Mouse (Mus musculus): ENCODE measurements around the gene Mta1.

Gene Mta1

GRCm38 (mm10) chr12:113098530-113099151, 563 bp downstream of the Mta1 start:
- DNase-seq (ENCODE audit: low spot score in 2 of 2): peak in 1 of 2 experiments; percentile 75

GRCm38 (mm10) chr12:113099470-113100237, 1.6 kb downstream of the Mta1 start:
- no peak for DNase-seq (ENCODE audit: low spot score in 2 of 2)

DNA sequence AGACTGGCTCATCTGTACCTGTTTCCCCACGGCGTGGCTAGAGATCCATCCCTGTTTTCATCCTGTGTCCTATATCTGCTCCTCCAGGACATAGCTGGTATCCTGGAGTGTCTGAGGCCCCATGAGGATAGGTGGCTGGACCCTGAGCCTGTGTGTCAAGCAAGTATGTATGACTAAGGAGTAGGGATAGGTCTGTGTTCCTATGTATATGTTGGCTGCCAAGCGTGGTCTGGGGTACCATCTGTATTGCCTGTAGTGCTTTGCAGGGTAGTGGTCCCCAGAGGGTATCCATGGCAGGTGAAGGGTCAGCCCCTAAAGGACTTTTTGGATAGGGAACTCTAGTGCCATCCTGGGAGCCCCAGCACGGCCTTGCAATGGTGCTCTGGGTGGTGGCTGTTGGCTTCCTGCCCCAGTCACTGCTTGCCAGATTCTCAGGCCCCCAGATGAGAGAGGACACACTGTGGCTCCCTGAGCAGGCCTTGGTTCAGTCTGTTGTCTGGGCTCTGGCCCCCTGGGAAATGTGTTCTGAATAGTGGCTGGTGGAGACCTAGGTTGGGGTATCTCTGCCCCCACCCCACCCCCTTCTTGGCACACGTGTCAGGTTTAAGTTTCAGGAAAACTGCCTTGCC, 2.5 kb downstream of the Mta1 start:
- DNase-seq (ENCODE audit: low spot score in 2 of 2): no peak

DNA sequence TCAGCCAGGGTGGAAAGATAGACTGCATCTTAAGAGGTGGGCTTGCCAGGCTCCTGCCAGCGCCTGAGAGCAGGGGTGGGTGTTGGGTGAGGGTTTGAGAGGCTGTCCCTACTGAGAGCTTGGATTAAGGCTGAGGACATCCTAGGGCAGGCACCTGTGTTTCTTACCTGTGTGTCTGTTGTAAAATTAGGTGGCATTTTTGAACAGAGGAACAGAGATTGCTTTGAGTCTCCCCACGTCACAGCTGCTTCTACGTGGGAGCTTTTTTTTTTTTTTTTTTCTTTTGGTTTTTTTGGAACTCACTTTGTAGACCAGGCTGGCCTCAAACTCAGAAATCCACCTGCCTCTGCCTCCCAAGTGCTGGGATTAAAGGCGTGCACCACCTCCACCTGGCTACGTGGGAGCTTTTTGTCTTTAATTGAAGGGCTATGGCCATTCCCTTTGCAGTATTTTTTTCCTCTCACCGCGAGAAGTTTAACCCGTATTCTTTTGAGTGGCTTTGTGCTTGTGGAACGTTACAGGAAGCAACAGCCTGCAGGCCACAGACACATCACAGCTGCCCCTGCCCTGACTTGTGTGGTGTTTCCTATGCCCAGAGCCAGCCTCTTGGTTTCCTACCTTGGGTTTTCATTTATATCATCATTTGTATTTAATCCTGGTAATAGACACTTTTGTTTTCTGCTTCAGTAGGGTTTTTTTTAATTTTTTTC, 3.3 kb downstream of the Mta1 start:
- no peak for DNase-seq (ENCODE audit: low spot score in 2 of 2)

- peak; percentile 70 to 85 for DNase-seq (ENCODE audit: low spot score in 2 of 2)
Measured at GRCm38 (mm10) chr12:113102461-113102860, 4.4 kb downstream of the Mta1 start.

DNA sequence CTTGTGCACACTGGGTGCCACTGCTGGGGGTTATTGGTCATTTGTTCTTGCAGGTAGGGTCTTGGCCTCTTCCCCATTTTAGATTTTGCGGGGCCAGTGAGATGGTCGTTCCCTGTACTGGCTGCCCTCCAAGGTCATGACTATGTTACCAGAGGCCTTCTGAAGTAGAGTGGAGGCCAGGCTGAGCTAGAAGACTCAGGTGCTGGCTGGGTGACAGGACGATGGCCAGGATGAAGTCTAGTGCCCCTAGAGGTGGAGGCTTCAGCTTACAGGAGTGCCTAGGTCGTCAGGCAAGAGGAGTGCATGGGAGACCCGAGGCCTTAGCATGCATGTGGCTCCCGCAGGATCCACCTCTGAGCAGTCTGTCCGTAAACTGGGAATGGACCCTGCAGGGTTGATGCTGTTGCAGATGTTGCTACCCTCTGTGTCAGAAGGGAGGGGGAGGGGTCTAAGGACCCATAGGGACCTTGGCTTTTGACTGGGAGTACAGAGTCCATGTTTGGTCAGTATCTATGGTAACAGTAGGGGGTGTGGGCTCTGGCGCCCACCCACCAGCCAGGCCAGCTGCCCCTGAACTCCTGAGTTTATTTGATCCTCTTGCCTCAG, 5.9 kb downstream of the Mta1 start:
- peak in 1 of 2 experiments; percentile 47 for DNase-seq (ENCODE audit: low spot score in 2 of 2)

DNA sequence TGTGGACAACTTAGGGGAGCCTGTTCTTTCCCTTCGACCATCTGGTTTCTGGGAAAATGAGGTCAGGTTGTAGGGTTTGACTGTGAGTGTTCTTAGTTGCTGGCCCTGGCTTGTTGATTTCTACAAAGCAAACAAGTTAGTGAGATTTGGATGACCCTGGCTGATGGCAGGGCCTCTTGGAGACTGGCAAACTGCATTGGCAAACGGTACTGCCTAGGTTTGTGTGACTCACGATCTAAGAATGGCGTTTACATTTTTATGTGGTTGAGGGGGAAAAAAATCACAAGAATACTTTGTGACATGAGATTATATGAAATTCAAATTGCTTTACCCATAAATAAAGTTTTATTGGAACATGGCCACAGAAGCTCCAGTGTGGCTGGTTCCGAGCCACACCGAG, 8.3 kb downstream of the Mta1 start:
- DNase-seq (ENCODE audit: low spot score in 2 of 2): no peak

DNA sequence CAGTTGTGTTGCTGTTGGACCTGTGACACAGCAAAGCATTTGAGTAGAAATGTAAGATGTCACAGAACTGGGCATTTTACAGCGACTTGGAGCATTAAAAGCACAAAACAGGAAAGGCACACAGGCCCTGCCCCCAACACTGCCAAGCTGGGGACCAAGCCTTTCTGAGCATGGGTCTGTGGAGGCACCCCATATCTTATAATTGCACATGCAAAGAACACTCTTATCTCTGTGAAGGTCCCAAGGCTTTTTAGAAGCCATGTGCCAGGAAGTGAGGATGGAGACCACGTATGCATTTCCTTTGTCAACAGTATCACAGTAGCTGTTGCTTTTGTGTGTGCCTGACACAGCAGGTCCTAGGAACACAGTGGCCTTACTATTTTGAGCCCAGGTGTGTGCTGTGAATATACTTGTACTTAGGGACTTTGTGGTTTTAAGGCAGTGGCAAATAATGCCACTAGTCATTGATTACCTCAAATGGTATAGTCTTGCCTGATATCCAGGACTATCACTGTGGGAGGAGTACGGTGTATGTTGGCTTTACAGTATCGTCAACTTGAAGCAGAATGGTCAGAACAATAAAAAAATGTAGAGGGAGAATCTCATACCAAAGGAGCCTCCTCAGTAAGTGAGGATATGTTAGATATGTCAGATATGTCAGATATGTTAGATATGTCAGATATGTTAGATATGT, 9.5 kb downstream of the Mta1 start:
- DNase-seq (ENCODE audit: low spot score in 2 of 2): peak in 1 of 2 experiments; percentile 54

DNA sequence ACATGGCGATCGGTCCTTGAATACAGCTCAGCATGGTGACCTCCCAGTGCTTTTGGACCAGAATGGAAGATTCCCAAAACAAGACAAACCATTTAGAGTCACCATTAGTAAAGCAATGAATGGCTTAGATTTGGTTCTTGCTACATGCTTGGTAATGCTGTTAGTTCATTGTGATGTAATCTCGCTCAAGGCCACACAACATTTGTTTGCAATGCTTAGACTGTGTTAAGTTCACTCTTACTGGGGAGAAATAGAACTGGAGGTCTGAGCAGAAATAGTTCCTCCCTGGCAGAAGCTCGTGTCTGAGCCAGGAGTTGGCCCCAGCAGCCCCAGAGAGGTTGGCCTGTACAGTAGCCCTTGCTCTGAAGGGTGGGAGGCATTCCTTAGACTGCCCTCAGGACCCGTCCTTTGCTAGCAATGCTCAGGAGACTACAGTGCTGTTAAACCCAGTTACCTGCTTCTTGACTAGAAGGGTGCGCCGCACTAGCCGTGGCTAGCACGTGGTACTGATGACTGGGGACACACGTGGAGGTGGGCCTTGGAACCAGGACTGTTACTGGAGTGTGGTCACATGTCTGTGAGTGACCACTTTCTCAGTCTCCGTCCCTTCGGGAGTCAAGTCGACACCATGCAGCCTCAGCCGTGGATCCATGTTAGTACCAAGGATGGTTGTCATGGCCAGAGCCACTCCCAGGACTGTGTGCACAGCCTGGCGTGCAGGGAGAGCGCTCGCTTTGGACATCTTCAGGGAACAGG, 10.6 kb downstream of the Mta1 start:
- DNase-seq (ENCODE audit: low spot score in 2 of 2): no peak

DNA sequence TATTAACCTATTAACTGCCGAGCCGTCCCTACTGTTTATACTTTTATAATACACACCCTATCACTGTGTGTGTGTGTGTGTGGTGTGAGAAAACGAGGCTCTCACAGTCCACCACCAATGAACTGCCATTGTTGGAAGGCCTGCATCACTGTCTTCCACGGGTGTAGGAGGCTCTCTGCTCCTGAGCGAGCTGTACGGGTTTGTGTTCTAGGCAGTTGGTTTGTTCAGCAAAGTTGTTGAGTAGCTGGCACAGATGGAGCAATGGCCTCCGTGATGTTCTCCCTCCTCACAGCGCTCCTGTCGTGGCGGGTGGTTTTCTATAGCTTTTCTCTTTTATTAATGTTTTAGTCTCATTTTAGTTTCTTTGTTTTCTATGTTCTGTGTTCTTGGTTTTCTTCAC, 11.7 kb downstream of the Mta1 start:
- no peak for DNase-seq (ENCODE audit: low spot score in 2 of 2)

DNA sequence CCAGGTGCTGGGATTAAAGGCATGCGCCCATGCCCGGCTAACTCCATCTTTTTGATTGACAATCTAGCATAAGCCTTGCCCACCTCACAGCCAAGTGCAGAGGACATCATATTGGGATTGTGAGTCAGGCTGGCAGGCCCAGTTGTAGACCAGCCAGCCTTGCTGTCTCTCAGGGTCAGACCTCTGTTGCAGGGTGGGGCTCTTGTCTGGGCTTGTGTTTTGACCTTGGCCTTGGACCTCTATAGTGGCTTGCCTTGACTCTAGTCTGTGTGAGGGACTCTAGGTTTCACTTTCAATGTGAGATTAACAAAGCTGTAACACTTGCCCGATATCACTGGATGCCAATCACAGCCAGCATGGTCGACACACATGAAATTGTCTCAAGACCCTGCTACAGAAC, 16.1 kb downstream of the Mta1 start:
- no peak for DNase-seq (ENCODE audit: low spot score in 2 of 2)

DNA sequence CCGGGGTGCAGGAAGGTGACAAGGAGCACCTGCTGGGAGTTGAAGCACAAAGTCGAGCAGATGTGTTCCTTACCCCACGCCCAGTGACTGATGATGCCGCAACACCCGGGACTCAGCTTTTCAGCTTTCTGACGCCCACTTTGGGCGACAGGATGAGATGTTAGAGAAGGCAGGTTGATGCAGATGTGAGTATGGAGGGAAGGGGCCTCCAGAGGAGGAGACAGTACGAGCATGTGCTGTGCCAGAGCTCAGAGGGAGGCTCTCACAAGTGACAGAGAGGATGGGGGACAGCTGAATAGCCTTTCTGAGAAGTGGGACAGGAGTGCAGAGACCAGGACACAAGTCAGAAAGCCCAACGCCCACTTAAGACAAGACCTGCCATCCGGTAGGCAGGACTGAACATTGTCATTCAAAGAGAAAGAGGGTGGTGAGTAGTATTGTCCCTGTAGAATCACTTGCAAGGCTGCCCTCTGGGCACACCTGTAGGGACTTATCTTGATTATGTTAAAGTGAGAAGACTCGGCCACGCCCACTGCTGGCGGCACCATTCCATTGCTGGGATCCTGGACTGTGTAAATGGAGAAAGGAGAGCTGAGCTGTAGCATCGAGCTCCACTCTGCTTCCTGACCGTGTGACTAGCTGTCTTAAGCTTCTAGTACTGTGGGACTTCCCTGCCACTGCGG, 16.9 kb downstream of the Mta1 start:
- no peak for DNase-seq (ENCODE audit: low spot score in 2 of 2)

DNA sequence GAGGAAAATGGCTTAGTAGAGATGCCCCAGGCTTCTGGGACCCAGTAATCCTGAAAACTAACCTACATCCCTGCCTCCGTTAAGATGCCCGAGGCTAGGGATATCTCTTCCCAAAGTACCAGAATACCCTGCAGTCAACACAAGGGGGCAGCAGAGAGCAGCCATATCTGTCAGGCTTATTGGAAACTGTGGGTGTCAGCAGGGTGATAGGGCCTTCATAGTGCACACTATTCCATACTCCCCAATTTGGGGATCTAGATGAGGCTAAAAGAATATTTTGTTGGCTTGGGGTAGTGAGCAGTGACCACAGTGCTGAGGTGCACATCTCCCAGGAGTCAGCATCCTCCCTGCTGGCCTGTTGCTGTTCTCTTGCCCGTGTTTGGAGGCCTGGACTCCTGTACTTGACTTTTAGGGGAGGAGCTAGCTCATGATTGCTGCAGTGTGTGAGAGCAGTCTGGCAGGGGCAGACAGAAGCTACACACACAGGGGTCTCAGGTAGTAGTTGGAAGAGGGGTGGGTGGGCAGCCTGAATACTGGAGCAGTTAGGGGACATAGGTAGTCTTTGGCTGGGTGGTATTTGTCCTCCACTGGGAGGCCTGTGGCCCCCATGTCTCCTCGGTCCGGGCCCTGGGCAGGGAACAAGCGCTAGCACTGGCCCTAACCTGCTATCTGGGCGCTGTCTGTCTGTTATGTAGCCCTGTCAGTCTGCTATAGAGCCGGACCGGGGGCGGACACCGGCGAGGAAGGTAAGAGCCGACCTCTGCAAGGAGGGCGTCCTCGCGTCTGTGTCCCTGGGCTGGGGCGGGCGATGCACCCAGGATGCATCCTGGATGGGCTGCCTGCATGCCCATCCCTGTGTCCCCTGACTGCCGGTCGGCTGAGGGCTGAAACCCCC, 21.7 kb downstream of the Mta1 start:
- DNase-seq (ENCODE audit: low spot score in 2 of 2): peak; percentile 80 to 93

- DNase-seq (ENCODE audit: low spot score in 2 of 2): no peak
Measured at GRCm38 (mm10) chr12:113124726-113125125, 26.6 kb downstream of the Mta1 start.

GRCm38 (mm10) chr12:113130732-113131131, 32.7 kb downstream of the Mta1 start:
- no peak for DNase-seq (ENCODE audit: low spot score in 2 of 2)

DNA sequence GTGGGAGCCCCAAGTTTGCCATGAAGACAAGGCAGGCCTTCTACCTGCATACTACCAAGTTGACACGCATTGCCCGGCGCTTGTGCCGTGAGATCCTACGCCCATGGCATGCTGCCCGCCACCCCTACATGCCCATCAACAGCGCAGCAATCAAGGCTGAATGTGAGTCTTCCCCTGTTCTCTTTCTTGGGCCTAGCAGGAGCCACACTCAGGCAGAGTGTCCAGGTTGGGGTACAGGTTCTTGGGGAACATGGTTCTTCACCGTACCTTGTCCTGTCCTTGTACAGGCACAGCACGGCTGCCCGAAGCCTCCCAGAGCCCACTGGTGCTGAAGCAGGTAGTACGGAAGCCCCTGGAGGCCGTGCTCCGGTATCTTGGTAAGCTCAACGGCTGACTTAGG, 33.5 kb downstream of the Mta1 start:
- no peak for DNase-seq (ENCODE audit: low spot score in 2 of 2)

DNA sequence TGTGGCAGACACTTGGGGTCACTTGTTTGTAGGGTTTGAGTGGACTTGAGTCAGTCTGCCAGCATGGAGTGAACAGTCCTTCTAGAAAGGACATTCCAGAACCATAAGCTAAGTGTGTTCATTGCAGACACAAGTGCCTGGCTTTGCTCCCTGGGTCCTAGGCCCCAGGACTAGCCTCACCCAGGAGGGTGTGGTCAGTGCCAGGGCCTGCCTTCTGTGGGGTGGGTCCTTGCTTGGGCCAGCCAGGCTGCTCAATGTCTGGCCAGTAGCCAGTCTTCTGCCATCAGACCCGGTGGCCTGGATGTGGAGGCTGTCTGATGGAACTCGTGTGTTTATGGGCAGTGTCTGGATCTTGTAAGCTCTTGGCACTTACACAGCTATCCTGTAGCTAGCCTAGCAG, 34.5 kb downstream of the Mta1 start:
- no peak for DNase-seq (ENCODE audit: low spot score in 2 of 2)

DNA sequence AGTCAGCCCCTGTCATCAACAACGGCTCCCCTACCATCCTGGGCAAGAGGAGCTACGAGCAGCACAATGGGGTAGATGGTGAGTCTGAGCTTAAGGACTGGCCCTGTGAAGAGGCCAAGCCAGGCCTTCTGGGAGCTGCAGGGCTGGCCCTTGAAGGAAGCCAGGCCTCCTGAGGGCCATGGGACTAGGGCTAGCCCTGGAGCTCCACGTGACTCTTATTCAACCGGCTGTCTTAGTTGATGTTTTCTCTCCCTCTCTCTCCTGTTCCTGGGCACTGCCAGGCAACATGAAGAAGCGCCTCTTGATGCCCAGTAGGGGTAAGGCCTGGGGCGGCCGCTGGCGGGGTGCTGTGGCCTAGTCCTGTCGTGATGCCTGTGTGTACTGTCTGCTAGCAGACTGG, 35.2 kb downstream of the Mta1 start:
- DNase-seq (ENCODE audit: low spot score in 2 of 2): no peak

DNA sequence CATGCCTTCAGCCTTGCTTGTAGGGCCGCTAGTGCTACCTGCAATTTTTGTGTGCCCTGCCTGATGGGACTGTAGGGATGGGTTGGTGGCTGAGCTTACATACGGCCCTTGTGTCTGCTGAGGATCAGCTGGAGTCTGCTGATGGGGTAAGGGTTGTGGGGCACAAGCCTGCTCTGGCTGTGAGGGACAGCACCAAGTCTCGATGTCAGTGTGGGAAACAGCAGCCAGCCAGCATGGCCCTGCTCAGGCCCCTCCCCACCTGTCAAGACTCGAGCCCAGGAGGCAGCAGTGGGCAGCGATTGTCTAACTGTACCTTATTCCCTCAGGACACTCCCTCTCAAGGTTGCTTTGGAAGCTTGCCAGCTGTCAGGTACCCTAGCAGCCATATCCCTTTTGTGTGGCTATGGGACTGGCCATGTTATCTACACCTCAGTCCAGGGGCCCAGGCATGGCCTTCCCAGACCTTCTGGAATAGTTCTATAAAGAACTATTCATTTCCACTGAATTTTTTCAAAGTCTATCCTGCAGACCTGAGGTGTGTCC, 35.9 kb downstream of the Mta1 start:
- no peak for DNase-seq (ENCODE audit: low spot score in 2 of 2)

Data from spleen, postnatal 4 days (tissue).